Mouse (Mus musculus): ENCODE results near the gene Zdhhc21.

Gene Zdhhc21

GRCm38 (mm10) chr4:82863316-82863715 is 3.6 kb upstream of the Zdhhc21 start:
- no peak for DNase-seq

- DNase-seq: peak; percentile 51
These were observed 1.7 kb upstream of the Zdhhc21 start for GRCm38 (mm10) chr4:82861451-82861850.

- peak; percentile 74 for DNase-seq
These were observed 808 bp upstream of the Zdhhc21 start for GRCm38 (mm10) chr4:82860566-82860965.

DNA sequence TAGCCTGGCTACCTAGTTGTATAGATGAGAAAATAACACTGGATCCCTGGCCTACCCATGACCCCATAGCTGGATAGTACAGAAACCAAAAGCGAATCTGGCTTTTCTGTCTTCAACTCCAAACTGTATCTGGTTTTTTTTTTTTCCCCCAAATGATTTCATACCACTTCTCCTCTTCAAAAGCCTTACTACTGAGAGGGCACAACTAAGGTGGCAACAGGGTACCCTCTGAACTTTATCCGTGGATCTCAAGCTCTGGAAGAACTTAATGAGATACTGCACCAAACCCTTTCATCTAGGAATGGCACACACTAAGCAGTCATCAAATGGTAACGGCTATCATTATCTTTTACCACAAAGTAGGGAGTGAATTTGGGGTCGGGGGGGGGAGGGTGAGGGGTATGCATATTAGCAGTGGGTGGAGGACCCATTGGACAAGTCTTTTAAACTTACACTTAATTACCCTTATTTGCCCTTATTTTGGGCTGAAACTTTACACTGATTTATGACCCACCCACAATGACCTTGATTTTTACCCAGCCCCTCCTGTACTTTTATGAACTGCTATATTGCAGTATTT is 1.2 kb downstream of the Zdhhc21 start:
- DNase-seq: peak; percentile 55

- DNase-seq: no peak
These were observed 2.8 kb downstream of the Zdhhc21 start for GRCm38 (mm10) chr4:82856986-82857385.

DNA sequence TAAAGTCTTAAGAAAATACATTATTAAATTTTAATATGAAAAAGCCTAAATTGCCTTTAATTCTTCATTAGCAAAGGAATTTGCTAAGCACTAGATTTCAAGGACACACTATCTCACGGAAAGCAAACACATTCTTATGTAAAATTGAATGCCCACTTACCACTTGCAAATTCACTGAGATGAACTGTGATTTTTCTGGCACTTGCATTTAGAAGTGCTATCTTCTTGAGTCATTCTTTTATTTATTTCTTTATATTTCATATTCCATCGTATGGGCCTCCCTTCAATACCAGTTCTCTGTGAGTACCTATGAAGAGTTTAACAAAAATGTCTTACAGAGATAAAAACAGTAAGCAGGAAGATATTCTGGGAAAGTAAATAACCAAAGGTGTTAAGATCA is 5.9 kb downstream of the Zdhhc21 start:
- no peak for DNase-seq

DNA sequence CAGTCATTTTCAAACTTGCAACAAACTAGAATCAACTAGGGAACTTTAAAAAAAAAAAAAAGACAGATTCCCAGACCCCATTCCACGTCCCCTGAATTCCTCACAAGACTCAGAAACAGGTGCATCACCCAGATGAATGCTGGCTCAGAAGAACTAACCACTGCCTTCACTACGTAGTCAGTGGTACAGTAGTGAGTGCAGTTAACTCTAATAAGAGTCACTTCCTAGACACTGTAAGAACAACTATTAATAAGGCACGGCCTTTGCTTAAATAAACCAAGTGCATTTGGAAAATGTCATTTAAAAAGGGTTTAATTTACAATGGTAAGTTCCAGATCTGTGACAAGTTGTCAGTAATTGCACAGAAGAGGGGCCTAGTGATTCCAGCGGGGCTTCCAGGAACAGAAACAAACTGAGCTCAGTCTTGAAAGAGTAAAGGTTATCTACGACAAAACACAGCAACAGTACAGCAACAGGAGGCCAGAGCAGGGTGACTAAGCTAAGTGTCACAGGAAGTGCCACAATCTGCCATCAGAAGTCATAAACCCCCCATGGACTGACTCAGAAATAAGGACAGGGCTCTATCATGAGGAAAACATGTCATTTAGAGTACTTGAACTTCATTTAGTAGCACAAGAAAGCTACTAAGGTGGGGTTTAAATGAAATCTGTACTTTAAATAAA is 11.1 kb downstream of the Zdhhc21 start:
- DNase-seq: no peak

GRCm38 (mm10) chr4:82837526-82838240 is 22.1 kb downstream of the Zdhhc21 start:
- DNase-seq: no peak

DNA sequence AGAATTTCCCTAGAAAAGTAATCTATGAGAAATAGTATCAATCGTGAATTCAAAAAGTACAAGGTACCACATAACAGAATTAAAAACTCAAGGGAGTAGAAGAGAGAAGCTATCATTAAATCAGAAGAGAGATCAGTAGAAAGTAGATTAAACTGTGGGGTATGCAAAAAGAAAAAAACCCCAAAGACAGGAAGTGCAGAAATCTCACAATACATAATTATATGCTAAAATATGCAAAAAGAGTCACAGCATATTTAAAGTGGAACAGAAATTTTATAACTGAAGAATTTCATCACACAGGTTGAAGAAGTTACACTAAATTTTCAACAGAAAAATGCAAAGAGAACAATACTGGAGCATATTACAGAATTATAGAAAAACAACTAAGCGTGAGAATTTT is 28.6 kb downstream of the Zdhhc21 start:
- DNase-seq: no peak

- no peak for DNase-seq
These were observed 30.3 kb downstream of the Zdhhc21 start for GRCm38 (mm10) chr4:82829429-82829828.

DNA sequence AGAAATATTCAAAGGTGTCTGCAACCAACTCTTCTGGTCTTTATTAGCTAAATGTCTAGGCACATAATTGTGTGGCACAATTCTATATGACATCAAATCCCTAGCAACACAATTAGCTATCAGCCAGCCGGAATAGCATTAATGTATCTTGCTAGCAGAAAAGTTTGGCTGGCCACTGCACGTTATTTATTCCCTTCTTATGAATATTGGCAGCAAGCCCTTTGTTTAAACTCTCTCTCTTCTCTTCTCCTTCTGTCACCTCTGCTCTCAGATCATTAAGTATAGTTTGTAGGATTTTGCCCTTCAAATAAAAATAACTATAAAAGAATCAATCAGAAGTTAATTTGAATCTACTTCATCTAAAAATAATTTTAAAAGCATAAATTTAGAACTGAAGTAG is 32.8 kb downstream of the Zdhhc21 start:
- peak; percentile 25 for DNase-seq

GRCm38 (mm10) chr4:82817833-82818232 is 41.9 kb downstream of the Zdhhc21 start:
- no peak for DNase-seq

DNA sequence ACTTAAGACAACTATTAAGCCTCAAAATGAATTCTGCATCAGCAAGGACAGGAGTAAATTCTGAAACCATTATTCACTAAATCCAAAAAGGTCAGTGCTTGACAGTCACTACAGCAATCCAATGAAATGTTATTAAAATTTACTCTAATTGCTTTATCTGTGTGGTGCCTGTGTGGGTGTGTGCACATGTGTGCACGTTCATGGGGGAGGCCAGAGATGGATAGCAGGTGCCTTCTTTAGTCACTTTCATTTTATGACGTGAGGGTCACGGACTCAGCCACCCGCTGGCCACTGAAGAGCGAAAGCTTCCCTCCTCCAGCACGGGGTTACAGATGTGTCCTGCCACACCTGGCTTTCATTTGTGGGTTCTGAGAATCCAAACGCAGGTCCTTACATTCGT is 43.4 kb downstream of the Zdhhc21 start:
- no peak for DNase-seq

DNA sequence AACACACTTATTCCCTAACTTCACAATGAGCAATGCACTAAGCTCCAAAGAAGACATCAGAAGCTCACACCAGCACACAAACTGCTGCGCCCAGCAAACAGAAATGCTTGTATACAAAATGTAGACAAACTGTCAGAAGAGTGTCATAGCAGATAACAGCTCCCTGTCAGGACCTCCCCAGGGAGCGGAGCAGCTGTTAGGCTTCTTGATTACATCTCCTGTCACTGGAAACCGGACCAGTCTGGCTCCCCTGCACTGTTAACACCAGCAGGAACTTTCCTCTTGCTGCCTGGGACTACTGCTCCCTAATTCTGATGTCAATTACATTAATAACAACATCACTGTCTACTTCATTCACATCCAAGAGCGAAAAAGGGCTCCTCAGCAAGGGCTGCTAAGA is 44.5 kb downstream of the Zdhhc21 start:
- DNase-seq: no peak

DNA sequence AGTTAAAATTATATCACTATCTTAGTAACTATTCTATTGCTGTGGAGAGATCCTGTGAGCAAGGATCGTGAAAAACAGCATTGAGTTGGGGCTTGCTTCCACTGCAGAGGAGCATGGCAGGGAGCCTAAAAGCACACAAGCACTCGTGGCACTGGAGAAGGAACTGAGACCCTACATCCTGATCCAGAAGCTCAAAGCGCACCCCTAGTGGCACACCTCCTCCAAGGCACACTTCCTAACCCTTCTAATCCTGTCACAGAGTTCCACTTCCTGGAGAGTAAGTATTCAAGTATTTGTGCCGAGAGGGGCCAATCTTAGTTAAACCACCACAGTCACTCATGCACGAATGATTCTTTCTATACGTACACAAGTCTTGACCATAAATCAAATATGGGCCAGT is 46.4 kb downstream of the Zdhhc21 start:
- no peak for DNase-seq

DNA sequence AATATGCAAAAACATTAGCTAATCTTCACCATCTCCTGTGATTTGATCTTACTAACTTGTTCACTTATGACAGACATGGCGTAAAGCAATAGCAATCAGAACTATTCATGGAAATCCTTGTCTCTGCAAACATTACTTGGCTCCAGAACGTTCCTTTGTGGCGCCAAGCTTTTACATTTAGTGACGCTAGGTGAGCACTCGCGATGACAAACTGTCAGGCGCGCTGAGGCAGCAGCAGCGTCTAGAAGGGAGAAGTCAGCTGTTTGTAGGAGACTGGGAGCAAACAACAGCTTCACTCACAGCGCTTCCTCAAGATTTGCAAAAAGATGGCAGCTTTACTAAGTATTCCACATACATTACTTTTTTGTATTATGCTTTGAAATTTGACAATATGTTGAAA is 51.9 kb downstream of the Zdhhc21 start:
- no peak for DNase-seq

DNA sequence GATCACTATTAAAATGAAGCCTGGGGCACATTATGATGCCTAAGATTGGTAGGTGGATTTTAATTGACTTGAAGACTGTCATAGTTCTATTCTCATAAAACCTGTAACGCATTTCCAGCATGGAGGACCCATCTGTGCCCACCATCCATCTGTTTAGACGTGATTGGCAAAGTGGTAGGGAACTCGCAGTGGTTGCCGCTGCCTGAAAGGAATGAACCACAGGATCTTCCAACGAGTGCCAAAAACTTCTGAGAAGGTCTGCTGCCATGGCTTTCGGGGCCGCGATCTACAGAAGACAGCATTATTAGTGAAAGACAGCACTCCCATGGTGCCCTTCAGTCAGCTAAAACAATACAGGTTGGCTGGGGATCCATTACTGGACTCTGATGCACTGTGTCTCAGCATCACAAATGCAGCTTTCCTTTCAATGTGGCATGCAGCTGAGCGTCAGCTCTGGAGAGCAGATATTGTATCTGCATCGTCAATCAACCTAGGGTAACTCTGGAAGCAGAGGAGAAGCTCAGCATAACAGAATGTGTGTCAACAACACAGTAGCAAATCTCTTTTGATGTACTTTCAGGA is 53.5 kb downstream of the Zdhhc21 start:
- DNase-seq: no peak

GRCm38 (mm10) chr4:82804019-82804418 is 55.7 kb downstream of the Zdhhc21 start:
- DNase-seq: no peak

GRCm38 (mm10) chr4:82793608-82794007 is 66.2 kb downstream of the Zdhhc21 start:
- no peak for DNase-seq

GRCm38 (mm10) chr4:82792906-82793580 is 66.7 kb downstream of the Zdhhc21 start:
- DNase-seq: no peak

- no peak for DNase-seq
These were observed 94.1 kb downstream of the Zdhhc21 start for GRCm38 (mm10) chr4:82765513-82766216.

DNA sequence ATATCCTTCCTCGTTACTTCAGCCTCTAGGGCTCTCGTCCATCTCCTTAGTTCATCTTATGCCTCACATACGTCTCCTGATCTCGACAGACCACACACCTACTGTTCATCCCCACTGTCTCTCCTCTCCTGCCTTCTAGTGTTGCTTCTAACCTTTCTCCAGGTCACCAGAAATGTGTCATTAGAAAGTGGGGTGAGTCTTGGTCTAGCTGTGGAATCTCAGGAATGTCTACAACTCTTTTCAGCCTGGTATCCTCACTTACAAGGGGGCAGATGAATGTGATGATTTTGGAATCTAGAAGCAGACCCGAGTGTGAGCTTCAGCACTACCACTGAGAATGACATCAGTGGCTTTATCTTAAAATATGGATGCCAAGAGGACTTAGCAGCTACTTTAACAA is 96.2 kb downstream of the Zdhhc21 start:
- DNase-seq: no peak

All from heart, adult 11 months (tissue).